Mouse (Mus musculus) lung, postnatal 0 days (tissue): Measurements from ENCODE around the gene Lrrc56. TPM values are rescaled to one million over a fixed set of nuclear protein-coding genes. Genes with fewer than 3 reads are reported as not detected.

ENCODE experiments used
- ATAC-seq: fragments of 200-750 bp; cut with Nextera tagmentation; 2 replicates; pipeline ENCODE4 v1.8.0; 2017; ENCODE audit warnings: moderate library complexity
- DNase-seq: peaks from one replicate; pipeline ENCODE4 v3.0.0-alpha.2; 2016; ENCODE audit warnings: low spot score
- H3K27ac ChIP-seq: fragments of 300-500 bp; sonication (generic); 2 replicates; pipeline ENCODE4 v1.5.1; 2014; ENCODE audit warnings: antibody characterized with exemption, mild to moderate bottlenecking, low read length, mixed read lengths
- H3K27me3 ChIP-seq: fragments of 300-500 bp; sonication (generic); replicated peaks from 2 replicates; pipeline ENCODE4 v1.6.1; 2014; ENCODE audit warnings: low read length, mixed read lengths; ENCODE audit not compliant: insufficient read depth
- H3K36me3 ChIP-seq: fragments of 300-500 bp; sonication (generic); 2 replicates; pipeline ENCODE4 v1.6.1; 2014; ENCODE audit warnings: low read length, mixed read lengths; ENCODE audit not compliant: insufficient read depth
- H3K4me1 ChIP-seq: fragments of 300-500 bp; sonication (generic); 2 replicates; pipeline ENCODE4 v1.6.1; 2014; ENCODE audit warnings: antibody characterized with exemption, low read depth, low read length, mixed read lengths; ENCODE audit not compliant: insufficient read depth
- H3K4me2 ChIP-seq: fragments of 300-500 bp; sonication (generic); replicated peaks from 2 replicates; pipeline ENCODE4 v1.6.1; 2014; ENCODE audit warnings: low read depth, mild to moderate bottlenecking, low read length, moderate library complexity, mixed read lengths
- H3K4me3 ChIP-seq: fragments of 300-500 bp; sonication (generic); 2 replicates; pipeline ENCODE4 v1.5.1; 2014; ENCODE audit warnings: low read depth, low read length
- H3K9ac ChIP-seq: fragments of 300-500 bp; sonication (generic); replicated peaks from 2 replicates; pipeline ENCODE4 v1.6.1; 2014; ENCODE audit warnings: low read depth, mild to moderate bottlenecking
- H3K9me3 ChIP-seq: fragments of 300-500 bp; sonication (generic); 2 replicates; pipeline ENCODE4 v1.6.1; 2016; ENCODE audit warnings: low read length, mixed read lengths
- CTCF ChIP-seq: IDR thresholded peaks from 2 replicates; pipeline ENCODE4 v1.5.1; 2016; ENCODE audit warnings: antibody characterized with exemption, mild to moderate bottlenecking
- EP300 ChIP-seq: IDR thresholded peaks from 2 replicates; pipeline ENCODE4 v1.6.1; 2016; ENCODE audit warnings: antibody characterized with exemption, mild to moderate bottlenecking, control low read depth
- WGBS: fragments of 180-500 bp; shearing (Covaris S2); extraction: QIAGEN DNeasy Blood & Tissue Kit; methylation state at CpG from one replicate; pipeline ENCODE4 v1.1.7; 2014; 5-methylcytosine and 5-hydroxymethylcytosine counted together
- polyA plus RNA-seq: library from polyadenylated mRNA; unstranded; fragments of >200 nt; fragmentation: Nextera tagmentation; extraction: Ambion mirVana; gene quantifications from 2 replicates; pipeline ENCODE4 v1.2.1, GENCODE M21; 2015

Gene Lrrc56
- polyA plus RNA-seq, 1 experiment from 2014 or later: 6.8 TPM

GRCm38 (mm10) chr7:141190220-141190619 lies 3.7 kb upstream of the Lrrc56 start:
- no peak overlapping the region for H3K4me2 ChIP-seq
- H3K27me3 ChIP-seq: no peaks in the 10 kb centered on the region
- no peak overlapping the region for H3K27ac ChIP-seq
- ATAC-seq: no peak
- TF ChIP-seq EP300 (no peak), CTCF (no peak)
- no peak overlapping the region for H3K9ac ChIP-seq
- H3K36me3 ChIP-seq: peaks cover 29% of the 10 kb centered on the region
- H3K4me3 ChIP-seq: no peak overlapping the region
- H3K9me3 ChIP-seq: no peaks in the 10 kb centered on the region
- peaks cover 14% of the 10 kb centered on the region; the same call in 1 of the 2 replicates for H3K4me1 ChIP-seq
- DNase-seq: no peak
- 92% methylated on average over 3 of the region's 3 CpGs for WGBS

DNA sequence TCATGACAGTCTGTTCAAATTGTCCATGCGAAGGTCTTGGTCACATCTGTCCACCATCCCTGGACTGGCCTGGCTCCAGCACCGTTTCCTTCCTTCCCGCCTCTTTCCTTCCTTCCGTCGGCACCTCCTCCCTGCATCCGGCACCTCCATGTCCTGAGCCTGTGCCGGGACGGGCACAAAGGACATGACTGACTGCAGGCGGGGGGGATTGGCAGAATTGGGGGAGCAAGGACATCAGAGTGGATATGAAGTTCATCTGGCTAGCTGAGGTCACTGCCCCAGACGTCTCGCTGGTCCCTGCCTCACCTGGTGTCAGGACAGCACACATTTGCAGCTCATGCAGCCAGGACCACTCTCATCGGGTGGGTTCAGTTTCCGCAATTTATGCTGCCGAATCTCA lies 2.9 kb upstream of the Lrrc56 start:
- TF ChIP-seq EP300 (no peak), CTCF (no peak)
- H3K27ac ChIP-seq: no peak overlapping the region
- no peak overlapping the region for H3K9ac ChIP-seq
- WGBS: 78% methylated on average over 14 of the region's 14 CpGs
- H3K4me1 ChIP-seq: peaks cover 14% of the 10 kb centered on the region; the same call in 1 of the 2 replicates
- no peak overlapping the region for H3K4me2 ChIP-seq
- DNase-seq: peak; percentile 24
- ATAC-seq: no peak
- no peaks in the 10 kb centered on the region for H3K9me3 ChIP-seq
- H3K27me3 ChIP-seq: no peaks in the 10 kb centered on the region
- H3K4me3 ChIP-seq: no peak overlapping the region
- peaks cover 29% of the 10 kb centered on the region for H3K36me3 ChIP-seq

GRCm38 (mm10) chr7:141191796-141192685 lies 1.9 kb upstream of the Lrrc56 start:
- Histone ChIP-seq H3K4me3 (no peak overlapping the region), H3K9ac (no peak overlapping the region)
- no peak for TF ChIP-seq EP300
- TF ChIP-seq CTCF: no peak

GRCm38 (mm10) chr7:141192776-141193347 lies 1.1 kb upstream of the Lrrc56 start:
- Histone ChIP-seq H3K27ac (peak overlapping the region; percentile 90), H3K27me3 (no peaks in the 10 kb centered on the region), H3K36me3 (peaks cover 29% of the 10 kb centered on the region), H3K4me3 (peak overlapping the region; percentile 90), H3K4me1 (peaks cover 14% of the 10 kb centered on the region; the same call in 1 of the 2 replicates), H3K9me3 (no peaks in the 10 kb centered on the region), H3K9ac (peak overlapping the region; percentile 83), H3K4me2 (peak overlapping the region; percentile 93)
- 20% methylated on average over 12 of the region's 12 CpGs for WGBS
- ATAC-seq: peak; percentile 19
- no peak for TF ChIP-seq CTCF
- TF ChIP-seq EP300: no peak
- peak; percentile 86 for DNase-seq

More at GRCm38 (mm10) chr7:141191796-141192685, 1.9 kb upstream of the Lrrc56 start:
- H3K27ac ChIP-seq: no peak overlapping the region
- no peak for DNase-seq
- peaks cover 14% of the 10 kb centered on the region; the same call in 1 of the 2 replicates for H3K4me1 ChIP-seq
- H3K36me3 ChIP-seq: peaks cover 29% of the 10 kb centered on the region
- no peak for ATAC-seq
- H3K27me3 ChIP-seq: no peaks in the 10 kb centered on the region
- WGBS: 86% methylated on average over 24 of the region's 24 CpGs
- no peaks in the 10 kb centered on the region for H3K9me3 ChIP-seq
- H3K4me2 ChIP-seq: peak overlapping the region; percentile 93

DNA sequence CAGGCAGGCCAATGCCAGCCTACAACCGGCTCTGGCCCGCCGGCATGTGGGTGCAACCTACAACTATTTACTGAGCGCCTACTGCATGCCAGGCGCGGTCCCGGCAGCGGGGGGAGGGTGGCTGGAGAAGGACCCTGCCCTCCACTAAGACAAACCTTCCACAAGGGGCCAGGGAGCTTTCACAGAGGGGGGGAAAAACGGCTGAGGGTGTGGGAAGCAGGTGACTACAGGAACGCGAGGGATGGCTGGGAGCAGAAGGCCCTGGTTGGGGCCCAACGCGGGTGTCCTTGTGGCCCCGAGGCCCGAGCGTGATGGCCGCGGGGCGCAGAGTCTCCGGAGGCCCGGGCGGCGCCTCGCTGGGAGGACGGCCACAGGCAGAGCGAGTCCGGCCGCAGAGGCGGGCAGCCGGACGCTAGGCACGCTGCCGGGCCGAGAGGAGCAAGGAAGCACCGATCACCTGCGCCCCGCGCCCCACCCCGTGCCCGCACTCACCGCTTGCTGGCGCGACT lies 555 bp upstream of the Lrrc56 start:
- Histone ChIP-seq H3K27me3 (no peaks in the 10 kb centered on the region), H3K36me3 (peaks cover 29% of the 10 kb centered on the region), H3K9me3 (no peaks in the 10 kb centered on the region), H3K9ac (peak overlapping the region; percentile 83), H3K27ac (peak overlapping the region; percentile 90), H3K4me2 (peak overlapping the region; percentile 93), H3K4me1 (peaks cover 14% of the 10 kb centered on the region; the same call in 1 of the 2 replicates), H3K4me3 (peak overlapping the region; percentile 90)
- peak; percentile 16 for ATAC-seq
- WGBS: 6% methylated on average over 26 of the region's 43 CpGs
- DNase-seq: peak; percentile 49
- TF ChIP-seq EP300: no peak
- TF ChIP-seq CTCF: no peak

DNA sequence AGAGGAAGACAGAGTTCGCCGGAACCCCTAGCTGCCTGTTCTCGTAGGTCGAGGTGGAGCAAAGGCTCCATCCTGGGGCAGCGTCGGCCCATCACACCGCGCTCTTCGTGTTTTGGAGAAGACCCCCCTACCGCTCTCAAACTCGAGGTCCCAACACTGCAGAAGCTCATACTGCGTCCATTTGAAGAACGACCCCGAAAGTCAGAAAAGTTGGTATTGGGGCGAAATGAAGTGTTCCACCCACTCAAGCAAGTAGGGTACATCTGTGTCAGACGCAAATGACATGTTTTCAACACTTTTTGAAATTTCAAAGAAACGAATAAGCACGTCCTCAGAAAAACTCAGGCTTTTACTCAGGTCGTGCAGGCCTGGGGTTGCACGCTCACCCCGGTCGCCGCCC lies 452 bp downstream of the Lrrc56 start:
- WGBS: under 1% methylated on average over 23 of the region's 23 CpGs
- Histone ChIP-seq H3K9me3 (no peaks in the 10 kb centered on the region), H3K36me3 (peaks cover 26% of the 10 kb centered on the region), H3K4me1 (peaks cover 14% of the 10 kb centered on the region; the same call in 1 of the 2 replicates), H3K27ac (peak overlapping the region; percentile 71; the same call in 1 of the 2 replicates), H3K9ac (peak overlapping the region; percentile 34; the same call in 1 of the 2 replicates), H3K4me2 (peak overlapping the region; percentile 93), H3K4me3 (peak overlapping the region; percentile 90), H3K27me3 (no peaks in the 10 kb centered on the region)
- no peak for ATAC-seq
- DNase-seq: no peak
- TF ChIP-seq EP300 (no peak), CTCF (no peak)
